Mouse (Mus musculus) CH12.LX (cell line): ENCODE data around the gene Dip2a. TPM values are rescaled to one million over a fixed set of nuclear protein-coding genes. Genes with fewer than 3 reads are reported as not detected.

Source experiments
- DNase-seq: peaks from one replicate; pipeline ENCODE4 v3.0.0-alpha.2; 2013; ENCODE audit errors: extremely low read depth
- H3K27ac ChIP-seq: 2 replicates; pipeline ENCODE4 v1.5.1; 2012; ENCODE audit warnings: low read depth, mild to moderate bottlenecking, control low read depth, moderate library complexity; ENCODE audit not compliant: insufficient read depth
- H3K27me3 ChIP-seq: replicated peaks from 2 replicates; pipeline ENCODE3; 2012; ENCODE audit warnings: inconsistent platforms
- H3K36me3 ChIP-seq, 2 experiments: replicated peaks in 1 of 2; 2 replicates each; pipeline versions ENCODE3 to v1.6.1; 2012; ENCODE audit warnings: inconsistent platforms in 1 of 2, low read length in 1 of 2, mild to moderate bottlenecking in 1 of 2, mixed read lengths in 1 of 2, moderate library complexity in 1 of 2; ENCODE audit not compliant: control insufficient read depth in 1 of 2, insufficient read depth in 1 of 2
- H3K4me1 ChIP-seq, 2 experiments: 2 replicates each; pipeline ENCODE4 v1.6.1; 2012; ENCODE audit warnings: inconsistent platforms in 1 of 2, moderate library complexity in 1 of 2; ENCODE audit not compliant: insufficient read depth in 2 of 2, control insufficient read depth in 1 of 2
- H3K4me2 ChIP-seq: 2 replicates; pipeline ENCODE4 v1.6.1; 2012; ENCODE audit warnings: low read depth, mild to moderate bottlenecking, control low read depth; ENCODE audit not compliant: poor library complexity, insufficient read depth, severe bottlenecking
- H3K4me3 ChIP-seq, 3 experiments: fragments of 150-350 bp in 1 of 3; sonication (generic) in 1 of 3; replicated peaks in 1 of 3; 2 replicates each; pipeline versions ENCODE3 to v1.5.1; 2011 to 2012; ENCODE audit warnings: low read depth in 2 of 3, low read length in 2 of 3, mild to moderate bottlenecking in 2 of 3, moderate library complexity in 2 of 3, control low read depth in 1 of 3, improper control_type of control experiment in 1 of 3, inconsistent platforms in 1 of 3, mixed read lengths in 1 of 3; ENCODE audit not compliant: poor library complexity in 1 of 3
- H3K79me2 ChIP-seq: replicated peaks from 2 replicates; pipeline ENCODE4 v1.6.1; 2012; ENCODE audit warnings: mild to moderate bottlenecking, moderate library complexity; ENCODE audit not compliant: control insufficient read depth, poor library complexity, insufficient read depth, severe bottlenecking; ENCODE audit errors: extremely low read depth
- H3K9ac ChIP-seq: 2 replicates; pipeline ENCODE4 v1.6.1; 2012; ENCODE audit warnings: low read depth, mild to moderate bottlenecking, control low read depth, moderate library complexity; ENCODE audit not compliant: insufficient read depth
- H3K9me3 ChIP-seq: replicated peaks from 2 replicates; pipeline ENCODE3; 2012; ENCODE audit warnings: low read length, inconsistent platforms, mixed read lengths
- CHD1 ChIP-seq: IDR thresholded peaks from 2 replicates; pipeline ENCODE4 v1.6.1; 2012; ENCODE audit warnings: low read depth, low read length, improper control_type of control experiment, inconsistent platforms
- CHD2 ChIP-seq: IDR thresholded peaks from 2 replicates; pipeline ENCODE4 v1.6.1; 2011; ENCODE audit warnings: low read length, improper control_type of control experiment
- EP300 ChIP-seq: IDR thresholded peaks from 2 replicates; pipeline ENCODE4 v1.6.1; 2011; ENCODE audit warnings: low read length, improper control_type of control experiment
- ETS1 ChIP-seq: conservative IDR thresholded peaks from 2 replicates; pipeline ENCODE4 v1.6.1; 2012; ENCODE audit warnings: low read depth, mild to moderate bottlenecking, inconsistent platforms, low read length, improper control_type of control experiment, moderate library complexity
- GABPA ChIP-seq: IDR thresholded peaks from 2 replicates; pipeline ENCODE4 v1.6.1; 2012; ENCODE audit warnings: low read depth, low read length, improper control_type of control experiment, inconsistent platforms; ENCODE audit not compliant: insufficient replicate concordance
- HCFC1 ChIP-seq: IDR thresholded peaks from 2 replicates; pipeline ENCODE4 v1.6.1; 2012; ENCODE audit warnings: low read depth, mild to moderate bottlenecking, inconsistent platforms, low read length, improper control_type of control experiment
- IRF4 ChIP-seq: IDR thresholded peaks from 2 replicates; pipeline ENCODE4 v1.6.1; 2014; ENCODE audit warnings: low read depth, mild to moderate bottlenecking, inconsistent platforms, low read length, improper control_type of control experiment
- KAT2A ChIP-seq: IDR thresholded peaks from 2 replicates; pipeline ENCODE4 v1.6.1; 2012; ENCODE audit warnings: low read length, improper control_type of control experiment, inconsistent platforms; ENCODE audit not compliant: insufficient replicate concordance
- MAFK ChIP-seq: IDR thresholded peaks from 2 replicates; pipeline ENCODE4 v1.6.1; 2011; ENCODE audit warnings: low read length, improper control_type of control experiment; ENCODE audit not compliant: insufficient replicate concordance
- MAX ChIP-seq: IDR thresholded peaks from 2 replicates; pipeline ENCODE4 v1.6.1; 2011; ENCODE audit warnings: low read length, improper control_type of control experiment
- MAZ ChIP-seq: IDR thresholded peaks from 2 replicates; pipeline ENCODE4 v1.6.1; 2012; ENCODE audit warnings: low read depth, mild to moderate bottlenecking, inconsistent platforms, low read length, improper control_type of control experiment, moderate library complexity
- MEF2A ChIP-seq: IDR thresholded peaks from 2 replicates; pipeline ENCODE4 v1.6.1; 2014; ENCODE audit warnings: low read depth, mild to moderate bottlenecking, inconsistent platforms, low read length, improper control_type of control experiment, borderline replicate concordance
- MXI1 ChIP-seq: IDR thresholded peaks from 2 replicates; pipeline ENCODE4 v1.6.1; 2011; ENCODE audit warnings: mild to moderate bottlenecking, low read depth, low read length, improper control_type of control experiment
- MYC ChIP-seq: IDR thresholded peaks from 2 replicates; pipeline ENCODE4 v1.6.1; 2011; ENCODE audit warnings: low read depth, mild to moderate bottlenecking, improper control_type of control experiment, low read length
- NELFE ChIP-seq: IDR thresholded peaks from 2 replicates; pipeline ENCODE4 v1.6.1; 2011; ENCODE audit warnings: low read depth, low read length, improper control_type of control experiment
- NRF1 ChIP-seq: IDR thresholded peaks from 2 replicates; pipeline ENCODE4 v1.6.1; 2014; ENCODE audit warnings: low read depth, mild to moderate bottlenecking, inconsistent platforms, low read length, improper control_type of control experiment, moderate library complexity
- PAX5 ChIP-seq: IDR thresholded peaks from 2 replicates; pipeline ENCODE4 v1.6.1; 2012; ENCODE audit warnings: low read length, inconsistent platforms, mixed read lengths
- RAD21 ChIP-seq: IDR thresholded peaks from 2 replicates; pipeline ENCODE4 v1.6.1; 2011; ENCODE audit warnings: low read depth, mild to moderate bottlenecking, low read length, improper control_type of control experiment, moderate library complexity
- RCOR1 ChIP-seq: conservative IDR thresholded peaks from 2 replicates; pipeline ENCODE4 v1.6.1; 2012; ENCODE audit warnings: low read depth, mild to moderate bottlenecking, inconsistent platforms, low read length, improper control_type of control experiment
- SIN3A ChIP-seq: IDR thresholded peaks from 2 replicates; pipeline ENCODE4 v1.6.1; 2012; ENCODE audit warnings: low read length, improper control_type of control experiment, inconsistent platforms
- TBP ChIP-seq: conservative IDR thresholded peaks from 2 replicates; pipeline ENCODE4 v1.6.1; 2011; ENCODE audit warnings: low read depth, low read length, improper control_type of control experiment
- UBTF ChIP-seq: IDR thresholded peaks from 2 replicates; pipeline ENCODE4 v1.6.1; 2012; ENCODE audit warnings: low read depth, mild to moderate bottlenecking, inconsistent platforms, low read length, improper control_type of control experiment, moderate library complexity
- ZKSCAN1 ChIP-seq: IDR thresholded peaks from 2 replicates; pipeline ENCODE4 v1.6.1; 2012; ENCODE audit warnings: low read depth, inconsistent platforms, low read length, improper control_type of control experiment, borderline replicate concordance
- ZMIZ1 ChIP-seq: IDR thresholded peaks from 2 replicates; pipeline ENCODE4 v1.6.1; 2012; ENCODE audit warnings: low read depth, mild to moderate bottlenecking, inconsistent platforms, low read length, improper control_type of control experiment
- ZNF384 ChIP-seq: IDR thresholded peaks from 2 replicates; pipeline ENCODE4 v1.6.1; 2012; ENCODE audit warnings: low read depth, low read length, improper control_type of control experiment, inconsistent platforms
- dilution Hi-C: fragments of 300-500 bp; cut with MboI; formaldehyde crosslinking; loops from 2 replicates; pipeline ENCODE4 v1.14.3; 2020; ENCODE audit warnings: low sequenced_read_pairs; ENCODE audit not compliant: extremely low pct_unique_long_range_greater_than_20kb, extremely low pct_ligation_motif_present
- in situ Hi-C: fragments of 300-500 bp; cut with MboI; formaldehyde crosslinking; loops from 3 replicates; pipeline ENCODE4 v1.14.3; 2019; ENCODE audit warnings: low sequenced_read_pairs, low pct_ligation_motif_present, low pct_unique_long_range_greater_than_20kb, mixed read lengths
- polyA plus RNA-seq: library from polyadenylated mRNA; unstranded; fragments of >175 nt; gene quantifications from 2 replicates; pipeline ENCODE4 v1.2.1, GENCODE M21; 2012; ENCODE audit warnings: low read depth; ENCODE audit not compliant: insufficient read length
- total RNA-seq, 2 experiments: library from RNA; depleted of rRNA; stranded (reverse); fragments of 300-350 nt in 1 of 2; fragments of >200 nt in 1 of 2; gene quantifications; 2 replicates each; pipeline ENCODE4 v1.2.3; 2012 to 2014

Dip2a gene
- total and polyA plus RNA-seq, 3 experiments, result 0.97 to 2.4 (median 1.5) TPM

DNA sequence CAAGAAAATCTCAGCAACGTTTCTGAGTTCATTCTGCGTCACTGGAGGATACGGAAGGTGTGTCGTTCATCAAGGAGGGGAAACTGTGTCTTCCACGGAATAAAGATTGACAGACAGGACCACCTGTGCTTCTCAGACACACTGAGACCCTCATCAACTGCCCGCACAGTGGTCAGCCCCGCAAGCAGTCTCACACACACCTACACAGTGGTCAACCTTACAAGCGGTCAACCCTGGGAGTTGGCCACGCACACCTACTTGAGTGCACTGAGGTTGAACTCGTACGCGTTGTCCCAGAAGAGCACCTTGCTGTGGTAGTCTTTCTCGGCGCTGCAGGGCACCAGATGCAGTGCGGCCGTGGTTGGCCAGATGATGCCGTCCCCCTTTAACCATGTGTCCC, 128.0 kb downstream of the Dip2a start:
- no peak overlapping the region for H3K4me2 ChIP-seq
- in situ Hi-C loops (no loop called here), dilution Hi-C loops (no loop called here)
- no peaks in the 10 kb centered on the region for H3K4me1 ChIP-seq
- DNase-seq, result no peak
- no peaks in the 10 kb centered on the region for H3K27me3 ChIP-seq
- no peak overlapping the region for H3K27ac ChIP-seq
- H3K9ac ChIP-seq, result no peak overlapping the region
- H3K4me3 ChIP-seq, result no peak overlapping the region
- H3K9me3 ChIP-seq, result peaks cover 14% of the 10 kb centered on the region
- TF ChIP-seq MXI1 (no peak), UBTF (no peak), NELFE (no peak), ETS1 (no peak)
- H3K36me3 ChIP-seq, result peaks cover 12 to 60% of the 10 kb centered on the region in 2 experiments
- H3K79me2 ChIP-seq, result no peaks in the 10 kb centered on the region

DNA sequence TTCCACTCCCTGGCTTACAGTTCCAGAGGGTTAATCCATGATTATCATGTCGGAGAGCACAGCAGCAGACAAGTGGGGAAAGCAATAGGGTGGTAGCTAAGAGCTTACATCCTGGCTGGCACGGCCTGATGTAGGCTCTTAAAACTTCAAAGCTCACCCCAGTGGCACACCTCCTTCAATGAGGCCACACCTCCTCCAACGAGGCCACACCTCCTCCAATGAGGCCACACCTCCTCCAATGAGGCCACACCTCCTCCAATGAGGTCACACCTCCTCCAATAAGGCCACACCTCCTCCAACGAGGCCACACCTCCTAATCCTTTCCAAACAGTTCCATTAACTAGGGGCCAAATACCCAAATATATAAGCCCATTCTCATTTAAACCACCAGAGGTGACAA, 130.9 kb downstream of the Dip2a start:
- no peaks in the 10 kb centered on the region for H3K27me3 ChIP-seq
- H3K36me3 ChIP-seq, result peaks cover 11 to 50% of the 10 kb centered on the region in 2 experiments
- no peak overlapping the region for H3K9ac ChIP-seq
- H3K4me2 ChIP-seq, result no peak overlapping the region
- H3K27ac ChIP-seq, result no peak overlapping the region
- H3K4me1 ChIP-seq, result no peaks in the 10 kb centered on the region
- in situ Hi-C loops (no loop called here), dilution Hi-C loops (no loop called here)
- TF ChIP-seq ZKSCAN1 (no peak), IRF4 (no peak), KAT2A (no peak), MYC (no peak), RCOR1 (no peak), CHD1 (no peak), EP300 (no peak), RAD21 (no peak), MXI1 (no peak), ZMIZ1 (no peak)
- no peaks in the 10 kb centered on the region for H3K79me2 ChIP-seq
- peaks cover 14% of the 10 kb centered on the region for H3K9me3 ChIP-seq
- DNase-seq, result no peak
- no peak overlapping the region for H3K4me3 ChIP-seq

DNA sequence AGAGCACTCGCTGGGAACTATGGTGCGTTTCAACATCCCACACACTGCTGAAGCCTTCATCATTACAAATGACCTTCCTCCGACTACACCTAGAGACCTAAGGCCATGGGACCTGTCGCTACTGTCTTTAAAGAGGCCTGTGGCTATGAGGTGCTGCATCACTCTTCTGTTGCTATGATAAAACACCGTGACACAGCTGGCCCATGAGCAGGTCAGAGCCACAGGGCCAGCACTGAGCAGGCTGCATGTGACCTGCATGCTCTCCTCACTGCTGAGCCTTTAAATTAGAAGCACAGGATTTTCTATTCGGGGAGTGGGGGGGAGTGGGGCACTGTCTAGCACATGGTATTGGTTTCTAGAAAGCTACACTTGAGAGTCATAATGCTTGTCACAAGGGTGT, 133.0 kb downstream of the Dip2a start:
- peaks cover 14% of the 10 kb centered on the region for H3K9me3 ChIP-seq
- no peak for TF ChIP-seq MAFK
- TF ChIP-seq MEF2A, result no peak
- TF ChIP-seq GABPA, result no peak
- TF ChIP-seq CHD2, result no peak
- no peak for TF ChIP-seq ZNF384
- TF ChIP-seq HCFC1, result no peak
- TF ChIP-seq RAD21, result no peak
- no peak for TF ChIP-seq UBTF
- TF ChIP-seq MAZ, result no peak
- TF ChIP-seq PAX5, result no peak
- TF ChIP-seq TBP, result no peak
- no peak for TF ChIP-seq IRF4
- no peak for TF ChIP-seq NRF1
- TF ChIP-seq SIN3A, result no peak
- no peak for TF ChIP-seq MAX
- no peak for TF ChIP-seq KAT2A
- H3K27ac ChIP-seq, result no peak overlapping the region
- H3K36me3 ChIP-seq, result peaks cover 10 to 58% of the 10 kb centered on the region in 2 experiments
- H3K9ac ChIP-seq, result no peak overlapping the region
- no peaks in the 10 kb centered on the region for H3K27me3 ChIP-seq
- in situ Hi-C loops, result no loop called here
- dilution Hi-C loops, result no loop called here
- DNase-seq, result no peak
- no peak overlapping the region for H3K4me3 ChIP-seq
- H3K4me2 ChIP-seq, result no peak overlapping the region
- no peaks in the 10 kb centered on the region for H3K4me1 ChIP-seq
- no peaks in the 10 kb centered on the region for H3K79me2 ChIP-seq
